Comparison of ENCODE assay signal across 8 mouse cellular contexts in the genomic region with DNA sequence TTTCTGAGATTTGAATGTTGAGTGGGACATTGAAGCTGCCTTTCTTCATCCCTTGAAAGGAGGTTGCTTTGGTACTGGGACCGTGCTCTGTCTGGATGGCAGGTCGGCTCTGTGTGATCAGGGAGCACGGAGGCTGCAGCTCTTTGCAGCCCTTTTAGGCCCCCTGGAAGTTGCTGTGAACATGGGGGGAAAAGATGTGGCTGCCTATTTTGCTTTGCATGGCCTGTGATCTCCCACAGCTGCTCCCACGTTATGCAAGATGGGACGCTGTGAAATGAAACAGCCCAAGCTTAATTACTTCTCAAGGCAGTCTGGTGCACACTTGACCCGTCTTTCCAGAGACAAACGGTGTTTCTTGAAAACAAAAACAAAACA. TPM values are rescaled to one million over a fixed set of nuclear protein-coding genes. Genes with fewer than 3 reads are reported as not detected.
DNase-seq lines count a peak whose midpoint lies in the region; ATAC-seq and TF ChIP-seq lines count a peak whose summit lies in the region.

No protein-coding gene starts in this region.

- no peaks in the 10 kb centered on the region for H3K36me3 ChIP-seq in hindbrain, embryonic 12.5 days
- no peaks in the 10 kb centered on the region for H3K36me3 ChIP-seq in liver, embryonic 13.5 days
- H3K36me3 ChIP-seq in stomach, embryonic 16.5 days (ENCODE audit: control insufficient read depth, insufficient read depth, low read length), result no peaks in the 10 kb centered on the region

- no peak for TF ChIP-seq CTCF in brain, embryonic 14.5 days (IDR thresholded peaks at IDR 0.05; ENCODE audit: borderline replicate concordance, extremely low read depth, insufficient read depth, insufficient read length)

- no peaks in the 10 kb centered on the region for H3K9me3 ChIP-seq in hindbrain, embryonic 12.5 days (replicated peaks)
- no peaks in the 10 kb centered on the region for H3K9me3 ChIP-seq in liver, embryonic 13.5 days (replicated peaks)
- no peaks in the 10 kb centered on the region for H3K9me3 ChIP-seq in stomach, embryonic 16.5 days (replicated peaks; ENCODE audit: control insufficient read depth, low read length)

- ATAC-seq in hindbrain, embryonic 12.5 days (ENCODE audit: low FRiP score), result no peak
- ATAC-seq in liver, embryonic 13.5 days (ENCODE audit: low read depth), result no peak
- ATAC-seq in stomach, embryonic 16.5 days (ENCODE audit: insufficient read depth, low FRiP score), result no peak
- no peak for ATAC-seq in CD4-positive, CD25-positive, alpha-beta regulatory T cell, adult 4 months

- WGBS in hindbrain, embryonic 12.5 days, result 2% methylated on average over 7 of the region's 7 CpGs
- 30% methylated on average over 7 of the region's 7 CpGs for WGBS in liver, embryonic 13.5 days (ENCODE audit: insufficient replicate concordance)
- WGBS in stomach, embryonic 16.5 days, result 21% methylated on average over 7 of the region's 7 CpGs

- DNase-seq in cerebellum, postnatal 36 days, result peak; percentile 6 to 23
- DNase-seq in cerebellum, adult 11-12 months, result no peak
- DNase-seq in brain, embryonic 14.5 days (ENCODE audit: low read depth), result peak; percentile 63
- DNase-seq in liver, embryonic 13.5 days, result no peak
- no peak for DNase-seq in thymus, postnatal 0 days (ENCODE audit: low spot score)

- TF ChIP-seq POLR2A in brain, embryonic 14.5 days (IDR thresholded peaks at IDR 0.05; ENCODE audit: borderline replicate concordance, extremely low read depth, insufficient read depth, insufficient read length, poor library complexity, severe bottlenecking), result no peak

- peak overlapping the region; percentile 93 for H3K9ac ChIP-seq in hindbrain, embryonic 12.5 days
- H3K9ac ChIP-seq in liver, embryonic 13.5 days, result no peak overlapping the region
- peak overlapping the region; percentile 88 for H3K9ac ChIP-seq in stomach, embryonic 16.5 days (ENCODE audit: low read length)

- H3K4me3 ChIP-seq in hindbrain, embryonic 12.5 days, result peak overlapping the region; percentile 96
- H3K4me3 ChIP-seq in liver, embryonic 13.5 days (replicated peaks), result no peak overlapping the region
- peak overlapping the region; percentile 93 for H3K4me3 ChIP-seq in stomach, embryonic 16.5 days (replicated peaks; ENCODE audit: low read length)

- H3K27ac ChIP-seq in hindbrain, embryonic 12.5 days, result no peak overlapping the region
- no peak overlapping the region for H3K27ac ChIP-seq in liver, embryonic 13.5 days
- H3K27ac ChIP-seq in stomach, embryonic 16.5 days (ENCODE audit: low read length), result peak overlapping the region; percentile 73

- H3K4me1 ChIP-seq in hindbrain, embryonic 12.5 days, result peaks cover 37% of the 10 kb centered on the region
- peaks cover 13% of the 10 kb centered on the region; the same call in 1 of the 2 replicates for H3K4me1 ChIP-seq in liver, embryonic 13.5 days (replicated peaks)
- peaks cover 21% of the 10 kb centered on the region for H3K4me1 ChIP-seq in stomach, embryonic 16.5 days (ENCODE audit: control insufficient read depth, insufficient read depth, low read length)

- H3K27me3 ChIP-seq in hindbrain, embryonic 12.5 days, result no peaks in the 10 kb centered on the region
- peaks cover 50% of the 10 kb centered on the region for H3K27me3 ChIP-seq in liver, embryonic 13.5 days
- H3K27me3 ChIP-seq in stomach, embryonic 16.5 days (ENCODE audit: control insufficient read depth, insufficient read depth, low read length), result no peaks in the 10 kb centered on the region

- H3K4me2 ChIP-seq in hindbrain, embryonic 12.5 days (replicated peaks), result peak overlapping the region; percentile 90
- H3K4me2 ChIP-seq in liver, embryonic 13.5 days, result peak overlapping the region; percentile 72; the same call in 1 of the 2 replicates
- H3K4me2 ChIP-seq in stomach, embryonic 16.5 days (ENCODE audit: low read depth, low read length), result peak overlapping the region; percentile 79

RNA-seq across cellular contexts. Expression of gene Fmnl2, which starts 1.8 kb away (rescaled TPM):
- polyA plus RNA-seq in brain, embryonic 14.5 days (2012; rRNA removed), result 45.8 and 47.7 TPM in 2 replicates
- polyA plus RNA-seq in hindbrain, embryonic 12.5 days (2016; fragmentation: Nextera tagmentation; extraction: Ambion mirVana), result 14.2 and 15.1 TPM in 2 replicates
- 0.37 and 0.46 TPM in 2 replicates for polyA plus RNA-seq in liver, embryonic 13.5 days (2015; fragmentation: Nextera tagmentation; extraction: Ambion mirVana)
- polyA plus RNA-seq in stomach, embryonic 16.5 days (2015; fragmentation: Nextera tagmentation; extraction: Ambion mirVana), result 3.3 TPM in 2 replicates
- under 1 TPM; 0.36 to 0.49 TPM for polyA plus RNA-seq in CD4-positive, CD25-positive, alpha-beta regulatory T cell, adult 4 months (2017; shearing (Covaris generic))
- 5.1 and 6.6 TPM in 2 replicates for polyA plus RNA-seq in thymus, postnatal 0 days (2015; fragmentation: Nextera tagmentation; extraction: Ambion mirVana)

Comparison
In these comparisons a context has a peak if more than half of its experiments do, and no peak if none do; other contexts are left out.
1. DNase-seq: peak in cerebellum, postnatal 36 days (2 of 2) and brain, embryonic 14.5 days (single experiment); none in cerebellum, adult 11-12 months (single experiment), liver, embryonic 13.5 days (single experiment) and thymus, postnatal 0 days (single experiment).
2. Peak in every context shown above with its lines, with median percentiles within 50 percentile points of each other: H3K4me2 ChIP-seq.